Mouse (Mus musculus) heart, postnatal 25 days (tissue): ENCODE results near the gene Ptpn1. TPM values are rescaled to one million over a fixed set of nuclear protein-coding genes. Genes with fewer than 3 reads are reported as not detected.

Source experiments
- total RNA-seq, 2 experiments: library from RNA; stranded (reverse); gene quantifications; 2 replicates each; pipeline ENCODE4 v1.2.3; 2021

Ptpn1 gene
- total RNA-seq, 2 experiments from 2014 or later, result 21.9 to 23.4 TPM

Other genes with a start within 250 kb of the Ptpn1 start
- 10 to 100 TPM; 58.0 to 84.2 TPM for gene Cebpb, start 243.1 kb upstream of the Ptpn1 start, total RNA-seq
- 10 to 100 TPM; 27.2 TPM for gene Tmem189, start 242.2 kb upstream of the Ptpn1 start, total RNA-seq
- under 1 TPM; 0.49 to 0.75 TPM for gene Ripor3, start 78.6 kb downstream of the Ptpn1 start, total RNA-seq
- gene Pard6b, start 148.9 kb downstream of the Ptpn1 start, total RNA-seq, result 1 to 10 TPM; 3.1 to 3.4 TPM